Comparison of ENCODE assay signal across 9 mouse cellular contexts in genomic region chr9:106449947-106450346, GRCm38 (mm10). TPM values are rescaled to one million over a fixed set of nuclear protein-coding genes. Genes with fewer than 3 reads are reported as not detected.
DNase-seq lines count a peak whose midpoint lies in the region; ATAC-seq lines count a peak whose summit lies in the region.
"Had no signal": no experiment of that assay in that cellular context is flagged by ENCODE, and none has a peak within 500 bp of the region (broad histone marks: within the 10 kb centered on the region; RNA-seq: fewer than 3 reads in every experiment).

No protein-coding gene starts in this region.

- 88% methylated on average over 8 of the region's 8 CpGs for WGBS in heart, embryonic 15.5 days
- WGBS in midbrain, embryonic 10.5 days = 93% methylated on average over 8 of the region's 8 CpGs
- WGBS in midbrain, embryonic 15.5 days = 88% methylated on average over 8 of the region's 8 CpGs
- WGBS in stomach, embryonic 14.5 days = 83% methylated on average over 8 of the region's 8 CpGs

- H3K36me3 ChIP-seq in heart, embryonic 15.5 days = no peaks in the 10 kb centered on the region
- no peaks in the 10 kb centered on the region for H3K36me3 ChIP-seq in midbrain, embryonic 10.5 days
- no peaks in the 10 kb centered on the region for H3K36me3 ChIP-seq in midbrain, embryonic 15.5 days (replicated peaks)
- no peaks in the 10 kb centered on the region for H3K36me3 ChIP-seq in stomach, embryonic 14.5 days (ENCODE audit: control insufficient read depth, insufficient read depth, low read length)

- H3K9me3 ChIP-seq in heart, embryonic 15.5 days (replicated peaks) = no peaks in the 10 kb centered on the region
- no peaks in the 10 kb centered on the region for H3K9me3 ChIP-seq in midbrain, embryonic 10.5 days (replicated peaks)
- H3K9me3 ChIP-seq in midbrain, embryonic 15.5 days = no peaks in the 10 kb centered on the region
- H3K9me3 ChIP-seq in stomach, embryonic 14.5 days (ENCODE audit: control insufficient read depth, low read depth, low read length) = no peaks in the 10 kb centered on the region

- no peaks in the 10 kb centered on the region for H3K27me3 ChIP-seq in heart, embryonic 15.5 days
- peaks cover 12% of the 10 kb centered on the region; the same call in 1 of the 2 replicates for H3K27me3 ChIP-seq in midbrain, embryonic 10.5 days (ENCODE audit: low read depth, poor library complexity, severe bottlenecking)
- H3K27me3 ChIP-seq in midbrain, embryonic 15.5 days (replicated peaks) = no peaks in the 10 kb centered on the region
- H3K27me3 ChIP-seq in stomach, embryonic 14.5 days (ENCODE audit: control insufficient read depth, insufficient read depth, low read length) = no peaks in the 10 kb centered on the region

- ATAC-seq in heart, embryonic 15.5 days (replicated peaks; ENCODE audit: insufficient number of reproducible peaks, insufficient read depth, low FRiP score, low read depth) = no peak
- no peak for ATAC-seq in midbrain, embryonic 15.5 days (replicated peaks)
- no peak for ATAC-seq in stomach, embryonic 14.5 days (ENCODE audit: insufficient number of reproducible peaks, insufficient read depth, low FRiP score, low read depth)

- peaks cover 59% of the 10 kb centered on the region for H3K4me1 ChIP-seq in heart, embryonic 15.5 days (replicated peaks)
- H3K4me1 ChIP-seq in midbrain, embryonic 10.5 days = peaks cover 94% of the 10 kb centered on the region
- peaks cover 51% of the 10 kb centered on the region for H3K4me1 ChIP-seq in midbrain, embryonic 15.5 days
- H3K4me1 ChIP-seq in stomach, embryonic 14.5 days (ENCODE audit: control insufficient read depth, insufficient read depth, low read length) = peaks cover 49% of the 10 kb centered on the region

- intact Hi-C loops in heart, postnatal 36 days (cut with DNase I) = no loop called here

- peak; percentile 68 for DNase-seq in cerebellum, adult 11-12 months
- no peak for DNase-seq in cerebellum, adult 11 months
- no peak for DNase-seq in heart, postnatal 36 days
- no peak for DNase-seq in midbrain, embryonic 10.5 days (ENCODE audit: low spot score)
- DNase-seq in left cerebral cortex, adult 9 months (ENCODE audit: low spot score in 2 of 2) = no peak

- H3K4me3 ChIP-seq in heart, embryonic 15.5 days = no peak overlapping the region
- no peak overlapping the region for H3K4me3 ChIP-seq in midbrain, embryonic 10.5 days
- no peak overlapping the region for H3K4me3 ChIP-seq in midbrain, embryonic 15.5 days
- no peak overlapping the region for H3K4me3 ChIP-seq in stomach, embryonic 14.5 days (ENCODE audit: low read depth, low read length)

- H3K4me2 ChIP-seq in heart, embryonic 15.5 days = peak overlapping the region; percentile 21; the same call in 1 of the 2 replicates
- H3K4me2 ChIP-seq in midbrain, embryonic 15.5 days = no peak overlapping the region
- peak overlapping the region; percentile 19; the same call in 1 of the 2 replicates for H3K4me2 ChIP-seq in stomach, embryonic 14.5 days (replicated peaks; ENCODE audit: low read depth, low read length)

- H3K27ac ChIP-seq in heart, embryonic 15.5 days = 0 out of 2 replicates have a peak overlapping the region, but pooled peaks have one; percentile 59
- 0 out of 2 replicates have a peak overlapping the region, but pooled peaks have one; percentile 99 for H3K27ac ChIP-seq in midbrain, embryonic 10.5 days (replicated peaks)
- no peak overlapping the region for H3K27ac ChIP-seq in midbrain, embryonic 15.5 days
- H3K27ac ChIP-seq in stomach, embryonic 14.5 days (ENCODE audit: low read length) = peak overlapping the region; percentile 56; the same call in 1 of the 2 replicates

- H3K9ac ChIP-seq in heart, embryonic 15.5 days = no peak overlapping the region
- no peak overlapping the region for H3K9ac ChIP-seq in midbrain, embryonic 15.5 days
- H3K9ac ChIP-seq in stomach, embryonic 14.5 days (replicated peaks; ENCODE audit: low read depth, low read length) = no peak overlapping the region

RNA-seq across cellular contexts. Expression of gene Abhd14a, which starts 2.5 kb away (rescaled TPM):
- 50.5 and 54.2 TPM in 2 replicates for polyA plus RNA-seq in heart, embryonic 15.5 days (2015; fragmentation: Nextera tagmentation; extraction: Ambion mirVana)
- total RNA-seq in heart, postnatal 36 days (2021) = 10 to 100 TPM; 20.9 to 25.1 TPM
- 37.7 TPM in 2 replicates for polyA plus RNA-seq in midbrain, embryonic 10.5 days (2016; fragmentation: Nextera tagmentation; extraction: Ambion mirVana)
- 71.2 and 71.3 TPM in 2 replicates for polyA plus RNA-seq in midbrain, embryonic 15.5 days (2015; fragmentation: Nextera tagmentation; extraction: Ambion mirVana)
- polyA plus RNA-seq in stomach, embryonic 14.5 days (2014; fragmentation: Nextera tagmentation; extraction: Ambion mirVana) = 52.3 and 57.1 TPM in 2 replicates

RNA-seq across cellular contexts. Expression of gene Abhd14b, which starts 2.7 kb away (rescaled TPM):
- polyA plus RNA-seq in heart, embryonic 15.5 days (2015; fragmentation: Nextera tagmentation; extraction: Ambion mirVana) = 7.0 and 11.0 TPM in 2 replicates
- total RNA-seq in heart, postnatal 36 days (2021) = 1 to 10 TPM; 7.2 to 8.3 TPM
- 5.2 TPM in 2 replicates for polyA plus RNA-seq in midbrain, embryonic 10.5 days (2016; fragmentation: Nextera tagmentation; extraction: Ambion mirVana)
- polyA plus RNA-seq in midbrain, embryonic 15.5 days (2015; fragmentation: Nextera tagmentation; extraction: Ambion mirVana) = 8.9 and 11.0 TPM in 2 replicates
- 26.3 and 32.6 TPM in 2 replicates for polyA plus RNA-seq in stomach, embryonic 14.5 days (2014; fragmentation: Nextera tagmentation; extraction: Ambion mirVana)

RNA-seq across cellular contexts. Expression of gene Pcbp4, which starts 3.1 kb away (rescaled TPM):
- polyA plus RNA-seq in heart, embryonic 15.5 days (2015; fragmentation: Nextera tagmentation; extraction: Ambion mirVana) = 61.8 and 73.2 TPM in 2 replicates
- total RNA-seq in heart, postnatal 36 days (2021) = 10 to 100 TPM; 72.8 to 73.4 TPM
- 385 and 386 TPM in 2 replicates for polyA plus RNA-seq in midbrain, embryonic 10.5 days (2016; fragmentation: Nextera tagmentation; extraction: Ambion mirVana)
- 295 and 310 TPM in 2 replicates for polyA plus RNA-seq in midbrain, embryonic 15.5 days (2015; fragmentation: Nextera tagmentation; extraction: Ambion mirVana)
- polyA plus RNA-seq in stomach, embryonic 14.5 days (2014; fragmentation: Nextera tagmentation; extraction: Ambion mirVana) = 60.9 and 61.2 TPM in 2 replicates

RNA-seq across cellular contexts. Expression of gene Acy1, which starts 11.8 kb away (rescaled TPM):
- 25.1 and 28.6 TPM in 2 replicates for polyA plus RNA-seq in heart, embryonic 15.5 days (2015; fragmentation: Nextera tagmentation; extraction: Ambion mirVana)
- total RNA-seq in heart, postnatal 36 days (2021) = 10 to 100 TPM; 24.9 to 27.0 TPM
- 39.3 and 42.6 TPM in 2 replicates for polyA plus RNA-seq in midbrain, embryonic 10.5 days (2016; fragmentation: Nextera tagmentation; extraction: Ambion mirVana)
- polyA plus RNA-seq in midbrain, embryonic 15.5 days (2015; fragmentation: Nextera tagmentation; extraction: Ambion mirVana) = 20.7 TPM in 2 replicates
- polyA plus RNA-seq in stomach, embryonic 14.5 days (2014; fragmentation: Nextera tagmentation; extraction: Ambion mirVana) = 41.2 and 43.1 TPM in 2 replicates

RNA-seq across cellular contexts. Expression of gene Gpr62, which starts 15.8 kb away (rescaled TPM):
- 0.10 and 0.14 TPM in 2 replicates for polyA plus RNA-seq in heart, embryonic 15.5 days (2015; fragmentation: Nextera tagmentation; extraction: Ambion mirVana)
- total RNA-seq in heart, postnatal 36 days (2021) = not detected
- 0.11 and 0.15 TPM in 2 replicates for polyA plus RNA-seq in midbrain, embryonic 10.5 days (2016; fragmentation: Nextera tagmentation; extraction: Ambion mirVana)
- 1.2 and 1.4 TPM in 2 replicates for polyA plus RNA-seq in midbrain, embryonic 15.5 days (2015; fragmentation: Nextera tagmentation; extraction: Ambion mirVana)
- 0.50 and 0.68 TPM in 2 replicates for polyA plus RNA-seq in stomach, embryonic 14.5 days (2014; fragmentation: Nextera tagmentation; extraction: Ambion mirVana)
- total RNA-seq: granulocyte monocyte progenitor cell, adult 5-6 weeks had no signal
